Mouse (Mus musculus) heart, postnatal 4 days (tissue): ENCODE measurements around the gene Fbrs. TPM values are rescaled to one million over a fixed set of nuclear protein-coding genes. Genes with fewer than 3 reads are reported as not detected.
A peak's percentile ranks its signal among the peaks of the same experiment; 100 is the strongest.
"Not testable (repeated sequence)": the region's sequence is repeated elsewhere in the genome, so short reads cannot be mapped to it uniquely, and the experiment has no call there.

Source experiments
- DNase-seq: peaks from one replicate; pipeline ENCODE4 v3.0.0; 2021
- total RNA-seq, 2 experiments: library from RNA; stranded (reverse); gene quantifications; 2 replicates each; pipeline ENCODE4 v1.2.3; 2021

Fbrs gene
- 10 to 100 TPM; 37.4 to 38.0 TPM for total RNA-seq

DNA sequence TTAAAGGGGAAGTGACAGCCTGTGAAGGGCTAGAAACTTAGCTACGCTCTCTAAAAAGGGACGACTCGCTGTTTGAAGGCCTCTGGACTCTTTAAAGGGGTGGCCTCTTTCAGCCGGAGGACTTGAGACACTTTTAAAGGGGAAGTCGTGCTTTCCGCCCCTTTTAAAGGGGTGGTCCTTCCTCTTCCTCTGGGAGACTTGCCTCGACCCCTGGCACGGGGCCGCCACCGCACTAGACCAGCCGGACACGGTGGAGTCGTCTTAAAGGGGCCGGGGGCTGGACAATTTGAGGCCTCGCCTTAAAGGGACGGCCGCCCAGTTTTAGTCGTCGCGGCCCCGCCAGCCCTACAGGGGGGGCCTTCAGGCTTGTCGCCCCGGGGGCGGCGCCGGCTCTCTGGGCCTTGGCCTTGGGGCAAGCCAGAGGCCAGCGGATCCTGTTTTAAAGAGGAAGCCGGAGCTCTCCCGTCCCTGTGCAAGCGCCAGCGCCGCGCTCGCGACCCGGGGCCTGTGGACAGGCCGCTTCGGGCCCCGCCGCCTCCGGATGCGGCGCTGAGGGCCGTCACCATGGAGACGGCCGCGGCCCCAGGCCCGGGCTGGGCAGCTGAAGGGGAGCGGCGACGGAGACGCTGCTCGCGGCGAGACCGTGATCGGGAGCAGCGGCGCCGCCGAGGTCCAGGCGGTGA, at the start of gene Fbrs:
Fbrs (plus strand) TSS at position 565 of the 683 bp plus-strand sequence.
- peak; percentile 97 for DNase-seq

DNA sequence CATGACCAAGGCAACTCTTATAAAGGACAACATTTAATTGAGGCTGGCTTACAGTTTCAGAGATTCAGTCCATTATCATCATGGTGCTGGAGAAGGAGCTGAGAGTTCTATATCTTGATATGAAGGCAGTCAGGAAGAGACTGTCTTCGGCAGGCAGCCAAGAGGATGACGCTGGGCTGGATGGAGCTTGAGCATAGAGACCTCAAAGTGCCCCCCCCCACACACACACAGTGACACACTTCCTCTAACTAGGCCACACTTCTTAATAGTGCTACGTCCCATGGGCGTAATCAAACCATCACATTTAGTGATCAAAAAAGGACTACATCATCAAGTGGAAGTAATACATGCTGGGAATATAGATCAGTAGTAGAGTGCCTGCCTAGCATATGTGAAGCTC, 43.8 kb upstream of the Fbrs start:
- DNase-seq, result no peak

DNA sequence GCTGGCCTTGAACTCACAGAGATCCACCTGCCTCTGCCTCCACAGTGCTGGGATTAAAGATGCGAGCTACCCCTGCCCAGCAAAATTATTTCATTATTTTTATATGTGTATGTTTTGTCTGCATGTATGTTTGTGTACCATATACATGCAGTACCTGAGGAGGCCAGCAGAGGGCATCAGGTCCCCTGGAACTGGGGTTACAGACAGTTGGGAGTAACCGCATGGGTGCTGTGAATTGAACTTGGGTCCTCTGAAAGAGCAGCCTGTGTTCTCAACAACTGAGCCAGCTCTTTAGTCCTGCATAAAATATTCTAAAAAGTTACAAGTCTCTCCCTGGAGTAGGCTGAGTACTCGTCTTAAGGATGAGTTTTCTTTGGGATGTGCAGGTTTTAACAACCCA, 41.3 kb upstream of the Fbrs start:
- peak; percentile 32 for DNase-seq

DNA sequence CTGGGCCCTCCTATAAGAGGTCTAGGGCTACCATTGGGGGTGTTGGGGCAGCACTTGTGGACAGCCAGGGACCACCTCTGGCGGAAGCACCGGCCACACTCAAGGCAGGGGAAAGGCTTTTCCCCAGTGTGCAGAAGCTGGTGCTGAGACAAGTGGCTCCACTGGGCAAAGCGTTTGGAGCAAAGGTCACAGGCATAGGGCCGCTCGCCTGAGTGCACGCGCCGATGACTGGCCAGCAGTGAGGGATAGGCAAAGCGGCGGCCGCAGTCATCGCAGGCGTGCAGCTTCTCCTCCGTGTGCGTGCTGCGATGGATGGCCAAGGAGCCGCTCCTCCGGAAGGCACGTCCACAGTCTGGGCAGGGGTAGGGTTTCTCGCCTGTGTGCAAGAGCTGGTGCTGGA, 35.0 kb upstream of the Fbrs start:
- no peak for DNase-seq

DNA sequence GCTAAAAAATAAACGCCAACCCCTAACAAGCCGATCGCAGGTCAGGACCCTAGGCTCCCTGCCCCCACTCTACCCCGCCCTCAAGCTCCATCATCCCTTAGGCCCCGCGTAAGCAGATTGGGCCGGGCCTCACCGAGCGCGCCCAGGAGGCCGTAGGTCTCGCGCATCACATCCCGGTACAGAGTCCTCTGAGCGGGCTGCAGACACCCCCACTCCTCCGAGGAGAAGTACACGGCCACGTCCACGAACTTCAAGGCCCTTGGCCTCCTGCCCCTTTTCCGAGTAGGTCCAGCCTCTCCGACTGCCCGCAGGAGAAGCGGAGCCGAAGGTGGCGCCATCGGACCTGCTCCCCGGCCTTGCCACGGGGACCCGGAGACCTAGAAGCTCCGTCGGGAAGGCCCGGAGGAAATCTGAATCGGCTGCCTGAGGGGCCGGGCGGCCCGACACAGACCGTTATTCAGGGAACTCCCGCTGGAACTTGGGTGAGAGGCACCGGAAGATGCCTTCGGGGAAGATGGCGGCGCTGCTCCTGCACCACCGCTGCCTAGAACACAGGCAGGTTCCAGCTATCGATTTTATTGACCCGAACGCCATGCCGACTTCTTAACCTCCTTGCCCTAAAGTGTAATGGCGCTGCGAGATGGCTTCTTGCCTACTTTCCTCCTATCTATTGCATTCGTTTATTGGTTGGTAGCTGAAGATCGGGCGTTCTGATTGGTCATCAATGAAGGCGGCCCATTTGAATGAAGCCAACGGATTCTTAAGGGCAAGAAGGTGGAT, 30.3 kb upstream of the Fbrs start, which contains the start of gene Zfp689:
Zfp689 (minus strand) TSS at position 638 of the 780 bp plus-strand sequence.
- peak; percentile 94 for DNase-seq

DNA sequence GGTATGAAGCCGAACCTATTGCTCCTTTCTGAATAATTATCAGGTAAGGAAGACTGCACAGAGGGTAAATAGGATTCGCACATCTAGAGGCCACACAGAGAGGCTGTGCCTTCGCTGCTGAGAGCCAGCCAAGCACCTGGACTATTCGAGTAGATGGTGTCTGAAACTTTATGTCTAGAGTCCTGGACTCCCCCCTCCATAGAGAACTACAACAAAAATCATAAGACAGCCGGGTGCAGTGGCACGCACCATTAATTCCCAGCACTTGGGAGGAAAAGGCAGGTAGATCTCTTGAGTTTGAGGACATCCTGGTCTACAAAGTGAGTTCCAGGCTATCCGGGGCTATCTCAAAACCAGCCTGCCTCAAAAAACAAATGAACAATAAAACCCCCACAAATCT, 29.0 kb upstream of the Fbrs start:
- DNase-seq, result no peak

DNA sequence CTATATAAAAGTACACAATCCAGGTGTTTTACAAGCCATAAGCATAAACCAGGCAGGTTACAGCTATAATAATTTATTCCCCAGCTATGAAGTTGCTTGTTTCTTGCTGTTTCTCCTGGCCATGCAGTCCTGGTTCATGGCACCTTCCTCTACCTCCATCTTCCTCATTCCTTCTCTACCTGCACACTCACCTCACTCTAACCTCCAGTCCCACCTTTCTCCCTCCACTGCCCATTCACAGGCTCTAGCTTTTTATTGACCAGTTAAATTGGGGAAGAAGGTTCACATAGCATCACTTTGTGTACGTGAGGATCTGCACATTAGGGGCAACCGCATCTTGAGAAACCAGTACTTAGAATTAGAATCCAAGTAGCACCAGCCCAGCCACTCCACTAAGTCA, 25.9 kb upstream of the Fbrs start:
- DNase-seq, result no peak

DNA sequence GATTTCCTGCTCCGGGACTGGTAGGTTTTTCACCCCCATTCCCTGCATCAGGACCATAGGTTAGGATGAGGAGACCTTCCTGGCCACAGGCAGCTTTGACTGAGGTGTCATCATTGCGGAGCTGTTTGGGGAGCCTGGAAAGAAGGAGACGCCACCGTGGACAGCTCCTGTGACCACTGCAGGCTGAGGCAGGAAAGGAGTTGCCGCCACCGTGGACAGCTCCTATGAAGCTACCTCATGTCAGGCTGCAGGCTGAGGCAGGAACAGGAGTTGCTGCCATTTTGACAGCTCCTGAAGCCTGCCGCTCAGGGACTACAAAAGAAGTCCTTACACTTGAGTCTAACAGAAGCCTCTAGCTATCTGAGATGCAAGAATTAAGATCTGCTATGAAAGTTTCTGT, 24.1 kb upstream of the Fbrs start:
- no peak for DNase-seq

DNA sequence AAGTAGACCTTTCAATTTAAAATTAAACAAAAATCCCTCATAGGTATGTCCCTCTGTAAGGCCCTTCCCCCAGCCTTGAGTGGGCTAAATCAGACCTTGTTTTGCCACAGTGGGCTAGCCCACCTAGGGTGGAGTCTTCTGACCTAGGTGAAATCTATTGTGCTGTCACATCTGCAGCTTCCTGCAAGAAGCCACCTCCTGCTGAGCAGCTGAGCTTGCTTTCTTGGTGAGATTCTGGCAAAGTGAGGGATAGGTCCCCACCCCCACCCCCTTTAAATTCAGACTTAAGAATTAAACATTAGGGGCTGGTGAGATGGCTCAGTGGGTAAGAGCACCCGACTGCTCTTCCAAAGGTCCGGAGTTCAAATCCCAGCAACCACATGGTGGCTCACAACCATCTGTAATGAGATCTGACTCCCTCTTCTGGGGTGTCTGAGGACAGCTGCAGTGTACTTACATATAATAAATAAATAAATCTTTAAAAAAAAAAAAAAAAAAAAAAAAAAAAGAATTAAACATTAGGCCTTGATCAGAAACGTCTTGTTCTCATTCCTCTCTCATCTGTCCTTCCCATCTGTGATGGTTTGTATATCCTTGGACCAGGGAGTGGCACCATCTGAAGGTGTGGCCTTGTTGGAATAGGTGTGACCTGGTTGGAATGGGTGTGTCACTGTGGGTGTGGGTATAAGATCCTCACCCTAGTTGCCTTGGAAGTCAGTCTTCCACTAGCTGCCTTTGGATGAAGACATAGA, 20.5 kb upstream of the Fbrs start:
- not testable (repeated sequence) for DNase-seq

DNA sequence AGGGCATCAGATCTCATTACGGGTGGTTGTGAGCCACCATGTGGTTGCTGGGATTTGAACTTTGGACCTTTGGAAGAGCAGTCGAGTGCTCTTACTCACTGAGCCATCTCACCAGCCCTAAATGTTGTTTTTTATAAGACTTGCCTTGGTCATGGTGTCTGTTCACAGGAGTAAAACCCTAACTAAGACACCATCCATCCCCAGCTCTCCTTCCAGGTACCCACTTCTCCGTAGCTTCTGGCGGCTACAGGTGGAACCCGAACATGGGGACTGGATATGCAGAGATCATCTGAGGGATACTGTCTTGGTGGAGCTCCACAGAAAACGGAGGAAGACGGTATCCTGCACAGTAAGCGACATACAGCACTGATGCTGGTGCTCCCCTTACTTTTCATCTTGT, 19.7 kb upstream of the Fbrs start, which contains the start of gene Prr14:
Prr14 (plus strand) TSS at position 301 of the 400 bp plus-strand sequence.
- not testable (repeated sequence) for DNase-seq

DNA sequence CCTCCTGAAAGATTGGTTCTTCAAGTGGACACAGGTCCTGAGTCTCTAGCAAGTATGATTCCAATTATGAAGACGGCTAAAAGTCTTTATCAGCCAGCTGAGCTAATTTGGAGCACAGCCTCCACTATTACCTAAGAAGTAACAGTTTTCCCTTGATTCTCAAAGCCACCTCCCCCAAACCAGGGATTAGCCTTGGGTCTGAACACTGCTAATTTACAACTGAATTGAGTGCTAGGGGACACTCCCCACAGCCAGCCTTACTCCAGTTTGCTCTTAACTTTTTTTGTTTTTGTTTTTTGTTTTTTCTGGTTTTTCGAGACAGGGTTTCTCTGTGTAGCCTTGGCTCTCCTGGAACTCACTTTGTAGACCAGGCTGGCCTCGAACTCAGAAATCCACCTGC, 13.8 kb upstream of the Fbrs start:
- DNase-seq, result no peak

DNA sequence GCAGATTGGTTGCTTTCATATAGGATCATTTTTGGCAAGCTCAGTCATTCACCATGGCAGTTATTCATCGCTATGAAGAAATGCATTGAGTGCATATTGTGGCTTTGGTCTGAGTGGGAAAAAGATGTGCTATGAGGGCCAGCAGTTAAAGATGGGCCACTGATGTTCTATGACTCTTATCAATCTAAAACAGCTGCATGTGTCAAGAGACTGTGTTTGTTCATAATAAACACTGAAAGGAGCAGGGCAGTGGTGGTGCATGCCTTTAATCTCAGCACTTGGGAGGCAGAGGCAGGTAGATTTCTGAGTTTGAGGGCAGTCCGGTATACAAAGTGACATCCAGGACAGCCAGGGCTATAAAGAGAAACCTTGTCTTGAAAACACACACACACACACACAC, 13.3 kb upstream of the Fbrs start:
- DNase-seq, result not testable (repeated sequence)

DNA sequence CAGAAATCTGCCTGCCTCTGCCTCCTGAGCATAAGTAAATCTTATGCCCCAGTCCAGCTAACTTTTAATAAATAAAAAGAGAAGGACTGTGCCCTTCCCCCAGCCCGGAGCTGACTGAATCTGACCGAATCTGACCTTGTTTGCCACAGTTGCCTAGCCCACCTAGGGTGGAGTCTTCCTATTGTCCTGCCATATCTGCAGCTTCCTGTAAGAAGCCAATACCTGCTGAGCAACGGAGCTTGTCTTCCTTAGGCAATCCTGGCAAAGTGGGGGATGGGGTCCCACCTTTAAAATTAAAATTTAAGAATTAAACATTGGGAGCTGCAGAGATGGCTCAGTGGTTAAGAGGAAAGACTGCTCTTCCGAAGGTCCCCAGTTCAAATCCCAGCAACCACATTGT, 12.4 kb upstream of the Fbrs start:
- no peak for DNase-seq

DNA sequence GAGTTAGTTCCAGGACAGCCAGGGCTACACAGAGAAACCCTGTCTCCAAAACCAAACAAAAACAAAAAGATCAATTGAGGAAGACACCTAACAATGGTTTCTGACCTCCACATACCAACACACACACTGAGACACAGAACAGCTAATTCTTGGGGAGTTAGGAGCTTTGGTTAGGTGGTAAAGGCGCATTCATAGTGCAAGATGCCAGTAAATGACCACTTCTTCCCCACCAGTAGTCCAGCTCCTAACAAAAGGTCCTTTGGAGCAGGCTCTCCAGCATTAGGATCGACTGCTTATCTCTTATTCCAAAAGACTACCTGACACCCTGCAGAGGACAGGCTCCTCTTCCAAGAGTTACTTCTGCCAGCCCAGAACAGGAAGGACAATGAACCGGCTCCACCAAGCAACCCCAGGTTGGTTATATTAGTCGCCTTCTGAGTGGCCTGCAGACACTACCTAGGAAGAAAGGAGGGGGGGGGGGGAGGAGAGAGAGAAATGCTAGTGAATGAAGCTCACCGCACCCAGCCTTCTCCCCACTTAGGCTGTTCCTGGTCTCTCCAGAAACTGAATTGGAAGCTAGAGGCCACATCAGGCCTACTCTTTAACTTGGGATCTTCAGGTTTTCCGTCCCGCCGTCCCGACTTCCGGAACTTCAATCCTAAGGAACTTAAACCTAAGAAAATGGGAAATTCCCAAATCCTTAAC, 8.8 kb upstream of the Fbrs start:
- DNase-seq, result peak; percentile 30

DNA sequence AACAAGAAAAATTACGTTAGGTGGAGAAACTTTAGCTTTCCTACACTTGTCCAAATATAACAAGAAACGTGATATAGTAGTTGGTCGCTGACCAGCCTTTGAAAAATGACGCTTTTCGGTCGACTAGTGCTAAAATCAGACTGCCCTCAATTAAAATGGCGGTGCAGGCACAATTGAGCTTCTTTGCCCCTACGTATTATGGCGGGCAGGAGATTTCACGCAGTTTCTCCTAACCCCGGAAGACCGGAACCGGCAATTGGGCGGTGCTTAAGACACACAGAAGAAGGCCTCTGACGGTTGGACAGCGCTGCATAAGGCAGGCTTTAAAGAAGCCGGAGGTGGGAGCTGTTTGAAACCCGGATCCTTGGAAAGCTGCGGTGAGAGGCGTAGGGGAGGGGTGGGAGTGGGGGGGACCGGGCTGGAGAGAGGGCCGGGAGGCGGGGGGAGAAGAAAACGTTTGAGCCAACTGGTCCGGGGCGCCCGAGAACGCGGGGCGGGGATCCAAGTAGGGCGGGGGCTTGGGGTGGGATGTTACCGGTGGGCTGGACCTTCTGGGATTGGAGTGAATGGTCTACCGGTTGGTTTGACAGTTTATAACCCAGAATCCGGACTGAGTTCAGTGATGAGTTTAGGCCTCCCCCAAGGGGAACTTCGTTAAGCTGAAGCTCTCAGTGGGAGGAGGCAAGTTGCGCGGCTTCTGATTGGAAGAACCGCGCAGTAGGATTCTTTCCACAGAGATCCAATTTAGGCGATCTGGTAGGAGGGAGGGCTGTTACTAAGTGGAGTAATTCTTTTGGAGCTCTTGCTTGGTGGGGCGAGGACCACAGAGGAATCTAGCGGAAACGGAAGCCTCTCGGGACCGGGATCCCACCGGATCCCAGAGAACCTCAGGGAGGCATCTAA, 8.0 kb upstream of the Fbrs start:
- peak; percentile 91 for DNase-seq

DNA sequence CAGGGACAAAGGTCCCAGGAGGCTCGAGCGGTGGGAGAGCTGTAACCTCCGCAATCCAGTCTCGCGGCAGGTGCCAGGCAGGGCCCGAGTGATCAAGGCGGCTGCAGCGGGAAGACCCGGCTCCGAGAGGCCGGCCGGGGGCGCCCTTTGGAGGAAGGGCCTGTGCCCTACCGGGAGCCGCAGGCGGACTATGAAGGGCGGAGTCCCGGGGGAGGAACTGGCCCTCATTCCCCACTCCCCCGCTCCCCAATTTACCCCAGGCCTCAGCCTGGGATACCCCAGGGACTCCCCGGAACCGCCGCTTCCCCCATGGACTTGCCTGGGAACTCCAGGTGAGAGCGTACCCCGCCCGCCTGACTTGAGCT, 7.4 kb upstream of the Fbrs start:
- DNase-seq, result peak; percentile 68

DNA sequence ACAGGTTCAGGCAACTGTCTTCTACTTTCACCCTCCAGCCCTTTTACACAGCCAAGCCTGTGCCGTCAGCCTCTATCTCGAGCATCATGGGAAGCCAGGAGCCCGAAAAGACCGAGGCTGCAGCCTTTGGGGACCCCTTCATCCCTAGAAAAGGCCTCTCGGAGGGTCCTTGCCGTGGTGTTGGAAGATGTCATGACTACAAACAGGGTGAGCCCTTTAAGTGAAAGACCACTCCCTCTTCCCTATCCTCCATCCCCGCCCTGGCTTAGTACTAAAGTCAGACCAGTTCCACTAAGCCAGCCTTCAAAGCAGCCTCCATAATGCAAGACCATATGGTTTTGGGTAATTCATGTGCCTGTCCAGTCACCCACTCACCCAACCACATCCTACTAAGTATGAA, 6.9 kb upstream of the Fbrs start:
- DNase-seq, result no peak

DNA sequence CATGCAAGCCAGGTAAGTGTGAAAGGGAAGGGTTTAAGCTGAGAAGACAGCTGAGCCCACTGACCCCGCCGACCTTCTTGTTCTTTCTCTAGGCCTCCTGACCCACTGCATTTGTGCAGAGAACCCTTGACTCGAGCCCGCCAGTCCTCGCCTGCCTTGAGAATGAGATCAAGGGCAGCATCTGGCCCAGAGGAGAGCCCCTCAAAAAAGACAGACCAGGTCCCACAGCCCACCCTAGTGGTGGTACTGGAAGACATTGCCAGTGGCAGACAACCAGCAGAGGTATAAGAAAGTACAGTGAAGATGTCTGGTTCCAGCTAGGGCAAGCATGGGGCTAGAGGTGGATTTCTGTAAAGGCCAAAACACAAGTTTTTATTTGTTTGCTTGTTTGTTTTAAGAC, 5.3 kb upstream of the Fbrs start:
- no peak for DNase-seq

DNA sequence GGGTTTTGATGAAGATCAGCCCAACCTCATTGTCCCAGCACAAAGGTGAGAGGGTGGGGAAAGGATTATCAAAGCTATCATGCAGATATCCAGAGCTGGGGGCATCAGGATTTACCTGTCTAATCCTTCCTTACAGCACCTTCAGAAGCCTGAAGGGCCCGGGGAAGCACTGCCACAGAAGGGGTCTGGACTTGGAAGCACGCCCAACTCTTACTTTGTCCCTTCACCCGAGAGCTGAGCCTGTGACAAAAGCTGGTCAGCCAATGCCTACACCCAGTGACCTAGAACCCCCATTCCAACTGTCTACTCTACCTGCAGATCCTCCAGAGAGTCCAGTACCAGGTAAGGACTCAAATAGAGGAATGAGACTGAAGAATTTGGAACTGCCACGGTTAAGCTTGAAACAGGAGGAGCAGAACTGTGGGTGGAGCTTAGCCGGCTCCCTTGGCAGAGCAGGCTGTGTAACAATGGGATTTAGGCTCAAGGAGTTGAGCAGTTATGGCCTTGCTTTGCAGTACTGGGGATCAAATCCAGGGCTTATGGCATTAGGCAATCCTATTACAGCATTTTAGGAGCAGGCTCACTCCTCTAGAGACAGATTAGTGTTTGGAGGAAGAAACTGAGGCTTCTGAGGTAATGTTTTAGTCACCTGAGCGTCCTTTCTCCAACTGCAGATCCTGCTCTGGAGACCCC, 4.5 kb upstream of the Fbrs start:
- no peak for DNase-seq

DNA sequence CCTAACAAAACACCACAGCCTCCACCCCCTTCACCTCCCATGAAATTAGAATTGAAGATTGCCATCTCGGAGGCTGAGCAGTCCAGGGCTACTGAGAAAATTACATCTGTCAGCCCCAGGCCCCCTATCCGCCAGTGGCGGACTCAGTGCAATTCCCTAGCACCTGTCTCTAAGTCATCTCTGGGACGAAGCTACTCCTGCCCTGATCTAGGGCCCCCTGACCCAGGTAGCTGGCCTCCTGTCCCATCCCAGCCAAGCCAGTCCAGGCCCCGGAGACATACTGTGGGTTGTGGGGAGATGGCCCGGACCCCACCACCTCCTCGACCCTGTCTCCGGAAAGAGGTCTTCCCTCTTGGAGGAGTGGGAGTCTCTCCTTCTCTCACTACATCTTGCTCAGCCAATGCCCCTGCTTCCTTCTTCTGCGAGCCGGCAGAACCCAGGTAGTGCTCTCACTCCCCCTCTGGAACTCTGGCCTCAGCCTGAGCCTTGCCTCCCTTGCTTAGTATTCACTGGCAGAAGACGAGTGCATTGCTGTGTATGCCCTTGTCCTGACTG, 3.7 kb upstream of the Fbrs start:
- DNase-seq, result no peak

DNA sequence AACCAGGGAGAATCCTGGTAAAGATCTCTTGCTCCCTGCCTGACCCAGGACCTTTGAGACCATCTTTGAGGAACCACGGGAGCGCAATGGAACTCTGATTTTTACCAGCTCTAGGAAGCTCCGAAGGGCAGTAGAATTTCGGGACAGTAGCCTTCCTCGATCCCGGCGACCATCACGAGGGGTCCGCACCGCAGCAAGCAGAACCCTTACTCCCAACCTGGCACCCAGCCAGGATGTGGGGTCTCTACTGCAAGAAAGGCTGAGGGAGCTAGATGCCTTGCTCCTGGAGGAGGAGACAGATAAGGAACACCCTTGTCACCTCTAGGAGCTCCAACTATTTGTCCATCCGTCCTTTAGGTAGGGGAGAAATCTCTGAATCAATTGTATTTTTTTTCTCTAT, 2.7 kb upstream of the Fbrs start:
- DNase-seq, result peak; percentile 27
